Mouse (Mus musculus): Measurements from ENCODE around the gene 1700003E16Rik.

1700003E16Rik gene

GRCm38 (mm10) chr6:83205851-83206250 lies 49.6 kb downstream of the 1700003E16Rik start:
- no peak for DNase-seq (ENCODE audit: low read depth, low spot score)

- no peak for DNase-seq (ENCODE audit: low read depth, low spot score)
Measured at GRCm38 (mm10) chr6:83206321-83206720, 50.1 kb downstream of the 1700003E16Rik start.

GRCm38 (mm10) chr6:83207361-83208049 lies 51.3 kb downstream of the 1700003E16Rik start:
- no peak for DNase-seq (ENCODE audit: low read depth, low spot score)

- no peak for DNase-seq (ENCODE audit: low read depth, low spot score)
Measured at GRCm38 (mm10) chr6:83208050-83208400, 51.8 kb downstream of the 1700003E16Rik start.

- no peak for DNase-seq (ENCODE audit: low read depth, low spot score)
Measured at GRCm38 (mm10) chr6:83210495-83210894, 54.3 kb downstream of the 1700003E16Rik start.

- DNase-seq (ENCODE audit: low read depth, low spot score), result peak; percentile 77
Measured at GRCm38 (mm10) chr6:83211526-83211925, 55.3 kb downstream of the 1700003E16Rik start.

Data from retina, postnatal 7 days (tissue).